In the genomic region with DNA sequence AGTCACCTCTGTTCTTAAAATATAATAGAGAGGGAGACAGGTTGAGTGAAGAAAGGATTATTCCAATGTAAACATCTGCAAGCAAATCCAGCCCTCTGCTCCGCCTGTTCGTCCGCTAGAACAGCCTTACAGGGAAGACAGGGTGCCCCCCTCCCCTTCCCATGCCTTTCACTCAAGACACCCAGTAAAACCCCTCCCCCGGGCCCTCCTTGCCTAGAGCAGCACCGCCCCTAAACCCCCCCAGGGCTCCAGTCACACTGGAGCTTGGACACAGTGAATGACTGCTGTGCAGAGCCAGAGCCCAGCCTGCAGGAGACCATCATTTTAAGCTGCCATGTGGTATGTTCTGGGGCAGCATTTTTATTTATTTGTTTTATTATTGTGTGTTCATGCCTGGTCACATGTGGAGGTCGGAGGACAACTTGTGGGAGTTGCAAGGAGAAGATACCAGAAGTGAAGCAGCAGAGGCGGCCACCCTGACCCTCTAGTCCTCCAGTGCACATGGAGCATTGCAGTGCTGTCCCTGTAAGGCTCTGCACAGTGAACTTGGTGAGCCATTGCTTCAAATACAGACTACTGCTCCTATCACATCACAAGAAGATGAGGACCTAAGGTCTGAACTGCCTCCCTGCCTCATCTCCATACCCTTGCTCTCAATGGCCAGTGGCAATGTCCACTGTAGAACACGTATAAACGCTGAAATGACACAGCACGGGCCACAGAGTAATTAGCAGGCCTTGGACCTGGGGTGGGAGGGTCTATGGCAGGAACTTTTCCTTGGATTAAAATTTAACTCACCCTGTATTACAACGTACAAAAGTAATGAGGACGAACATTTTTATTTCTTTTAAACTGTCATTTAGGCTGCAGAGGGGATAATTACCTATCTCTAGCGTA, we compare ENCODE assay signal across 15 mouse cellular contexts.
DNase-seq lines count a peak whose midpoint lies in the region; ATAC-seq lines count a peak whose summit lies in the region.
"Had no signal": no experiment of that assay in that cellular context is flagged by ENCODE, and none has a peak within 500 bp of the region (broad histone marks: within the 10 kb centered on the region; RNA-seq: fewer than 3 reads in every experiment).

No protein-coding gene starts in this region.

- no peak for DNase-seq in hindbrain, embryonic 14.5 days (ENCODE audit: low spot score)
- DNase-seq in hindbrain, embryonic 11.5 days (ENCODE audit: low spot score) = no peak
- DNase-seq in retina, postnatal 1 day = peak; percentile 40
- DNase-seq in retina, embryonic 14.5 days (ENCODE audit: low spot score) = no peak
- DNase-seq in midbrain, embryonic 14.5 days = peak; percentile 55
- no peak for DNase-seq in Muller cell, postnatal 12 days (ENCODE audit: inconsistent ontology term)
- no peak for DNase-seq in right cerebral cortex, postnatal 4 days
- DNase-seq: cerebellum, adult 9-11 months; gastrocnemius, adult 2 months; thymus, adult 18-20 months had no signal

- H3K9me3 ChIP-seq in hindbrain, embryonic 14.5 days (ENCODE audit: control insufficient read depth, low read length) = no peaks in the 10 kb centered on the region
- H3K9me3 ChIP-seq in hindbrain, embryonic 11.5 days (ENCODE audit: control insufficient read depth, low read length) = no peaks in the 10 kb centered on the region
- H3K9me3 ChIP-seq in midbrain, embryonic 14.5 days (ENCODE audit: control insufficient read depth, low read length) = no peaks in the 10 kb centered on the region
- H3K9me3 ChIP-seq: embryonic facial prominence, embryonic 15.5 days; forebrain, embryonic 15.5 days; liver, embryonic 12.5 days had no signal

- H3K4me3 ChIP-seq in hindbrain, embryonic 14.5 days (replicated peaks; ENCODE audit: low read length) = no peak overlapping the region
- no peak overlapping the region for H3K4me3 ChIP-seq in hindbrain, embryonic 11.5 days (ENCODE audit: low read depth, low read length)
- no peak overlapping the region for H3K4me3 ChIP-seq in midbrain, embryonic 14.5 days (replicated peaks; ENCODE audit: low read depth, low read length)
- H3K4me3 ChIP-seq: embryonic facial prominence, embryonic 15.5 days; forebrain, embryonic 15.5 days; gastrocnemius, adult 2 months; layer of hippocampus, adult 2 months; liver, embryonic 12.5 days had no signal

- no peak for ATAC-seq in hindbrain, embryonic 14.5 days (ENCODE audit: low FRiP score)
- no peak for ATAC-seq in hindbrain, embryonic 11.5 days (ENCODE audit: low FRiP score)
- no peak for ATAC-seq in midbrain, embryonic 14.5 days (ENCODE audit: low FRiP score, low TSS enrichment)
- ATAC-seq: forebrain, embryonic 15.5 days; liver, embryonic 12.5 days; lung, postnatal 0 days had no signal

- H3K27me3 ChIP-seq in hindbrain, embryonic 14.5 days (ENCODE audit: control insufficient read depth, insufficient read depth, low read length) = no peaks in the 10 kb centered on the region
- H3K27me3 ChIP-seq in hindbrain, embryonic 11.5 days (ENCODE audit: control insufficient read depth, insufficient read depth, low read length) = no peaks in the 10 kb centered on the region
- no peaks in the 10 kb centered on the region for H3K27me3 ChIP-seq in midbrain, embryonic 14.5 days (ENCODE audit: control insufficient read depth, insufficient read depth, low read length)
- H3K27me3 ChIP-seq: embryonic facial prominence, embryonic 15.5 days; forebrain, embryonic 15.5 days; liver, embryonic 12.5 days had no signal

- peaks cover 17% of the 10 kb centered on the region; the same call in 1 of the 2 replicates for H3K4me1 ChIP-seq in hindbrain, embryonic 14.5 days (replicated peaks; ENCODE audit: control insufficient read depth, insufficient read depth, low read length)
- H3K4me1 ChIP-seq in hindbrain, embryonic 11.5 days (replicated peaks; ENCODE audit: control insufficient read depth, insufficient read depth, low read length) = no peaks in the 10 kb centered on the region; the same call in 1 of the 2 replicates
- peaks cover 27% of the 10 kb centered on the region for H3K4me1 ChIP-seq in midbrain, embryonic 14.5 days (ENCODE audit: control insufficient read depth, insufficient read depth, low read length)
- H3K4me1 ChIP-seq: forebrain, embryonic 15.5 days; liver, embryonic 12.5 days had no signal

- 59% methylated on average over 13 of the region's 13 CpGs for WGBS in hindbrain, embryonic 14.5 days
- WGBS in hindbrain, embryonic 11.5 days = 63% methylated on average over 13 of the region's 13 CpGs
- 55% methylated on average over 13 of the region's 13 CpGs for WGBS in midbrain, embryonic 14.5 days

- H3K9ac ChIP-seq in hindbrain, embryonic 14.5 days = no peak overlapping the region
- no peak overlapping the region for H3K9ac ChIP-seq in hindbrain, embryonic 11.5 days (ENCODE audit: low read depth, low read length)
- no peak overlapping the region for H3K9ac ChIP-seq in midbrain, embryonic 14.5 days (replicated peaks; ENCODE audit: low read length)
- H3K9ac ChIP-seq: embryonic facial prominence, embryonic 15.5 days; forebrain, embryonic 15.5 days; liver, embryonic 12.5 days had no signal

- no peaks in the 10 kb centered on the region for H3K36me3 ChIP-seq in hindbrain, embryonic 14.5 days (replicated peaks; ENCODE audit: control insufficient read depth, insufficient read depth)
- no peaks in the 10 kb centered on the region for H3K36me3 ChIP-seq in hindbrain, embryonic 11.5 days (ENCODE audit: control insufficient read depth, insufficient read depth, low read length)
- H3K36me3 ChIP-seq in midbrain, embryonic 14.5 days (ENCODE audit: control insufficient read depth, insufficient read depth, low read length) = no peaks in the 10 kb centered on the region
- H3K36me3 ChIP-seq: embryonic facial prominence, embryonic 15.5 days; forebrain, embryonic 15.5 days had no signal

- peak overlapping the region; percentile 53 for H3K27ac ChIP-seq in hindbrain, embryonic 14.5 days
- no peak overlapping the region; the same call in 1 of the 2 replicates for H3K27ac ChIP-seq in hindbrain, embryonic 11.5 days (ENCODE audit: low read depth, low read length)
- H3K27ac ChIP-seq in midbrain, embryonic 14.5 days (replicated peaks; ENCODE audit: low read depth, low read length) = peak overlapping the region; percentile 70
- H3K27ac ChIP-seq: embryonic facial prominence, embryonic 15.5 days; forebrain, embryonic 15.5 days; gastrocnemius, adult 2 months; layer of hippocampus, adult 2 months; liver, embryonic 12.5 days had no signal

- H3K4me2 ChIP-seq in hindbrain, embryonic 14.5 days (replicated peaks) = no peak overlapping the region
- H3K4me2 ChIP-seq in hindbrain, embryonic 11.5 days (replicated peaks; ENCODE audit: low read depth, low read length) = no peak overlapping the region
- H3K4me2 ChIP-seq in midbrain, embryonic 14.5 days (ENCODE audit: low read length) = no peak overlapping the region
- H3K4me2 ChIP-seq: embryonic facial prominence, embryonic 15.5 days; forebrain, embryonic 15.5 days; liver, embryonic 12.5 days had no signal

Comparison
In these comparisons a context has a peak if more than half of its experiments do, and no peak if none do; other contexts are left out.
1. DNase-seq: peak in retina, postnatal 1 day (single experiment) and midbrain, embryonic 14.5 days (single experiment); none in hindbrain, embryonic 14.5 days (single experiment), hindbrain, embryonic 11.5 days (single experiment), retina, embryonic 14.5 days (single experiment), Muller cell, postnatal 12 days (single experiment) and right cerebral cortex, postnatal 4 days (single experiment).